Mouse (Mus musculus) bone marrow macrophage, adult 2 months (primary cell): ENCODE measurements around the gene Ube2c.

ENCODE experiments used
- CTCF ChIP-seq: IDR thresholded peaks from 2 replicates; pipeline ENCODE4 v1.5.1; 2012; ENCODE audit warnings: low read depth, mild to moderate bottlenecking, low read length, moderate library complexity
- POLR2A ChIP-seq: IDR thresholded peaks from 2 replicates; pipeline ENCODE4 v1.6.1; 2012; ENCODE audit warnings: mild to moderate bottlenecking, low read depth, low read length, borderline replicate concordance

DNA sequence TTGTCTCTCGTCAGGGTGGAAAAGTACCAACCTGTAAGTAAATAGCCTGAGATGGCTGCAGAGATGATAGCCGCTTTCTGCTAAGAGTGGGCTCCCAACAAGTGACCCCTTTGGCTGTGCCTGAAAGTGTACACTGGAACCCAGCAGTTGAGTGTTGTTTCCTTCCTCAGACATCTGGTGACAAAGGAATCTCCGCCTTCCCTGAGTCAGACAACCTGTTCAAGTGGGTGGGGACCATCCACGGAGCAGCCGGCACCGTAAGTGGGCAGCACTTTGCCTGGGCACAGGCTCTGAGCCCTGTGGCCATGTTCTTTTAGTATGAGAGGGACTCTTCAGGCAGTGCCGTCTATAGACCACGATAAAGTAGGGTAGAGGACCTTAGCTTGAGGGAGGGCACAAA is 1.4 kb downstream of the Ube2c start:
- no peak for TF ChIP-seq POLR2A
- no peak for TF ChIP-seq CTCF
